Mouse (Mus musculus) layer of hippocampus, adult 2 months (tissue): ENCODE measurements around the gene Efcab11. TPM values are rescaled to one million over a fixed set of nuclear protein-coding genes. Genes with fewer than 3 reads are reported as not detected.
A peak's percentile ranks its signal among the peaks of the same experiment; 100 is the strongest.

ENCODE experiments used
- DNase-seq, 2 experiments: peaks; one replicate each; pipeline ENCODE4 v3.0.0; 2022; ENCODE audit warnings: low spot score in 2 of 2
- H3K27ac ChIP-seq: fragments of 200-600 bp; 2 replicates; pipeline ENCODE4 v1.8.1; 2022
- H3K4me3 ChIP-seq: fragments of 200-600 bp; 2 replicates; pipeline ENCODE4 v1.8.1; 2022; ENCODE audit warnings: mild to moderate bottlenecking
- CTCF ChIP-seq: fragments of 200-600 bp; conservative IDR thresholded peaks from 2 replicates; pipeline ENCODE4 v1.8.1; 2022; ENCODE audit warnings: antibody characterized with exemption, mild to moderate bottlenecking, moderate library complexity
- total RNA-seq, 2 experiments: library from RNA; stranded (reverse); gene quantifications; 2 replicates each; pipeline ENCODE4 v1.2.3; 2021

Gene Efcab11
- total RNA-seq, 2 experiments from 2014 or later, result 0.34 to 0.84 TPM

- TF ChIP-seq CTCF, result no peak
- no peak overlapping the region for H3K27ac ChIP-seq
- H3K4me3 ChIP-seq, result no peak overlapping the region
- DNase-seq, result no peak
These were observed 182.0 kb downstream of the Efcab11 start for GRCm38 (mm10) chr12:99702248-99702647.

- no peak for DNase-seq
- Histone ChIP-seq H3K4me3 (no peak overlapping the region), H3K27ac (no peak overlapping the region)
- TF ChIP-seq CTCF, result no peak
These were observed 183.9 kb downstream of the Efcab11 start for GRCm38 (mm10) chr12:99700380-99700779.

- Histone ChIP-seq H3K27ac (no peak overlapping the region), H3K4me3 (no peak overlapping the region)
- no peak for TF ChIP-seq CTCF
- DNase-seq, result no peak
These were observed 184.7 kb downstream of the Efcab11 start for GRCm38 (mm10) chr12:99699379-99700023.

GRCm38 (mm10) chr12:99694066-99694465 lies 190.2 kb downstream of the Efcab11 start:
- no peak for DNase-seq
- Histone ChIP-seq H3K4me3 (no peak overlapping the region), H3K27ac (no peak overlapping the region)
- no peak for TF ChIP-seq CTCF

GRCm38 (mm10) chr12:99686418-99686992 lies 197.7 kb downstream of the Efcab11 start:
- H3K27ac ChIP-seq, result no peak overlapping the region
- TF ChIP-seq CTCF, result no peak

GRCm38 (mm10) chr12:99685451-99686100 lies 198.7 kb downstream of the Efcab11 start:
- Histone ChIP-seq H3K27ac (no peak overlapping the region), H3K4me3 (no peak overlapping the region)
- TF ChIP-seq CTCF, result no peak
- DNase-seq, result no peak

More at GRCm38 (mm10) chr12:99686418-99686992, 197.7 kb downstream of the Efcab11 start:
- no peak overlapping the region for H3K4me3 ChIP-seq
- DNase-seq, result no peak

GRCm38 (mm10) chr12:99681681-99682080 lies 202.6 kb downstream of the Efcab11 start:
- H3K27ac ChIP-seq, result no peak overlapping the region
- no peak overlapping the region for H3K4me3 ChIP-seq
- no peak for DNase-seq
- TF ChIP-seq CTCF, result no peak

GRCm38 (mm10) chr12:99671866-99672191 lies 212.4 kb downstream of the Efcab11 start:
- peak in 1 of 2 experiments; percentile 17 for DNase-seq
- no peak for TF ChIP-seq CTCF

GRCm38 (mm10) chr12:99671162-99671865 lies 212.9 kb downstream of the Efcab11 start:
- DNase-seq, result no peak
- no peak for TF ChIP-seq CTCF
- Histone ChIP-seq H3K4me3 (peak overlapping the region; percentile 37), H3K27ac (peak overlapping the region; percentile 21)

More at GRCm38 (mm10) chr12:99671866-99672191, 212.4 kb downstream of the Efcab11 start:
- no peak overlapping the region for H3K4me3 ChIP-seq
- peak overlapping the region; percentile 21; the same call in 1 of the 2 replicates for H3K27ac ChIP-seq

GRCm38 (mm10) chr12:99670762-99671152 lies 213.5 kb downstream of the Efcab11 start:
- no peak for DNase-seq
- peak overlapping the region; percentile 37 for H3K4me3 ChIP-seq
- no peak for TF ChIP-seq CTCF
- H3K27ac ChIP-seq, result peak overlapping the region; percentile 21

GRCm38 (mm10) chr12:99669976-99670761 lies 214.1 kb downstream of the Efcab11 start:
- no peak for TF ChIP-seq CTCF
- peak in 1 of 2 experiments; percentile 20 for DNase-seq
- H3K4me3 ChIP-seq, result peak overlapping the region; percentile 37
- H3K27ac ChIP-seq, result peak overlapping the region; percentile 21

- H3K4me3 ChIP-seq, result no peak overlapping the region
- peak; percentile 57 to 63 for DNase-seq
- TF ChIP-seq CTCF, result no peak
These were observed 229.0 kb downstream of the Efcab11 start for GRCm38 (mm10) chr12:99654991-99655880.

More at GRCm38 (mm10) chr12:99654991-99655880, 229.0 kb downstream of the Efcab11 start:
- no peak overlapping the region for H3K27ac ChIP-seq
